ENCODE assay signal across 8 mouse cellular contexts in genomic region chrX:95711227-95712111, GRCm38 (mm10). TPM values are rescaled to one million over a fixed set of nuclear protein-coding genes. Genes with fewer than 3 reads are reported as not detected.
A peak's percentile ranks its signal among the peaks of the same experiment; 100 is the strongest.
DNase-seq lines count a peak whose midpoint lies in the region; ATAC-seq lines count a peak whose summit lies in the region.

TSS of gene Zc3h12b (plus strand) at chrX:95711678.

- H3K36me3 ChIP-seq in megakaryocyte, embryonic 14.5 days (replicated peaks; ENCODE audit: low read length): no peaks in the 10 kb centered on the region

- peaks cover 5% of the 10 kb centered on the region; the same call in 1 of the 2 replicates for H3K4me1 ChIP-seq in megakaryocyte, embryonic 14.5 days

- DNase-seq in adrenal gland, adult 2 months: peak; percentile 74
- DNase-seq in embryo, embryonic 10.5 days (ENCODE audit: low spot score): peak; percentile 86
- peak; percentile 48 for DNase-seq in gastrocnemius, postnatal 25 days
- DNase-seq in left cerebral cortex, adult 9 months (ENCODE audit: low spot score in 2 of 2): peak; percentile 32 to 68
- DNase-seq in right cerebral cortex, postnatal 10 days (ENCODE audit: low spot score in 2 of 2): peak; percentile 86 to 88
- DNase-seq in urinary bladder, postnatal 36 days (ENCODE audit: low spot score in 2 of 2): peak; percentile 13 to 19

- 0 out of 2 replicates have a peak, but pooled peaks cover 4% of the 10 kb centered on the region for H3K9me3 ChIP-seq in megakaryocyte, embryonic 14.5 days

- peaks cover 9% of the 10 kb centered on the region for H3K27me3 ChIP-seq in megakaryocyte, embryonic 14.5 days (replicated peaks)

- peak; percentile 81 for ATAC-seq in inflammation-experienced regulatory T-cells, adult 6 months

- H3K4me3 ChIP-seq in megakaryocyte, embryonic 14.5 days (replicated peaks): peak within 1 kb of the TSS; percentile 91

RNA-seq across cellular contexts. Expression of gene Zc3h12b, which starts in this region (rescaled TPM):
- total RNA-seq in adrenal gland, adult 2 months (2021): 1 to 10 TPM; 3.1 to 4.5 TPM
- 0.75 and 1.3 TPM in 2 replicates for polyA plus RNA-seq in adrenal gland, adult 2 months (2012; rRNA removed)
- total RNA-seq in gastrocnemius, postnatal 25 days (2021): under 1 TPM; 0.38 to 0.43 TPM
- polyA plus RNA-seq in inflammation-experienced regulatory T-cells, adult 6 months (2017; shearing (Covaris generic)): 1 to 10 TPM in 2 of 3 experiments, under 1 TPM in 1; 0.44 to 2.4 (median 1.7) TPM
- 0.02 TPM in 1 of 2 replicates, not detected in the other for polyA plus RNA-seq in megakaryocyte, embryonic 14.5 days (2012; ENCODE audit: insufficient read depth, low replicate concordance)

Comparison
In these comparisons a context has a peak if more than half of its experiments do, and no peak if none do; other contexts are left out.
1. Peak in every context shown above with its lines: DNase-seq, ATAC-seq and H3K4me3 ChIP-seq.
2. Peak in DNase-seq in gastrocnemius, postnatal 25 days; RNA of the gene not detected or under 1 TPM.
3. DNase-seq: peak in every context shown above with its lines; median percentile 87 in right cerebral cortex, postnatal 10 days; 86 in embryo, embryonic 10.5 days; 74 in adrenal gland, adult 2 months; 50 in left cerebral cortex, adult 9 months; 48 in gastrocnemius, postnatal 25 days; 16 in urinary bladder, postnatal 36 days.